Mouse (Mus musculus) heart, adult 2 months (tissue): ENCODE measurements around the gene Izumo1r. TPM values are rescaled to one million over a fixed set of nuclear protein-coding genes. Genes with fewer than 3 reads are reported as not detected.

ENCODE experiments used
- DNase-seq, 2 experiments: peaks; one replicate each; pipeline ENCODE4 v3.0.0; 2021
- H3K27ac ChIP-seq: fragments of 200-600 bp; 2 replicates; pipeline ENCODE4 v1.8.1; 2022
- H3K27me3 ChIP-seq: fragments of 200-500 bp; 2 replicates; pipeline ENCODE4 v1.6.1; 2012; ENCODE audit warnings: mild to moderate bottlenecking, low read length, inconsistent platforms, mixed read lengths; ENCODE audit not compliant: control insufficient read depth, insufficient read depth
- H3K36me3 ChIP-seq: fragments of 200-500 bp; 2 replicates; pipeline ENCODE4 v1.6.1; 2012; ENCODE audit warnings: low read length, inconsistent platforms; ENCODE audit not compliant: control insufficient read depth, insufficient read depth
- H3K4me1 ChIP-seq: fragments of 200-500 bp; 2 replicates; pipeline ENCODE4 v1.6.1; 2011; ENCODE audit warnings: low read length; ENCODE audit not compliant: control insufficient read depth, insufficient read depth
- H3K4me3 ChIP-seq: fragments of 200-600 bp; 2 replicates; pipeline ENCODE4 v1.8.1; 2022
- H3K79me2 ChIP-seq: fragments of 200-500 bp; replicated peaks from 2 replicates; pipeline ENCODE4 v1.6.1; 2012; ENCODE audit warnings: mild to moderate bottlenecking, inconsistent platforms, low read length, moderate library complexity, mixed read lengths; ENCODE audit not compliant: control insufficient read depth, insufficient read depth
- H3K9ac ChIP-seq: fragments of 200-500 bp; 2 replicates; pipeline ENCODE4 v1.6.1; 2012; ENCODE audit warnings: low read depth, mild to moderate bottlenecking, control low read depth, inconsistent platforms, low read length, mixed read lengths
- CTCF ChIP-seq: fragments of 200-600 bp; IDR thresholded peaks from 2 replicates; pipeline ENCODE4 v1.8.1; 2022; ENCODE audit warnings: antibody characterized with exemption, mild to moderate bottlenecking, moderate library complexity
- EP300 ChIP-seq: fragments of 200-500 bp; IDR thresholded peaks from 2 replicates; pipeline ENCODE4 v1.6.1; 2011; ENCODE audit warnings: low read depth, low read length, control low read depth; ENCODE audit not compliant: insufficient read depth
- POLR2A ChIP-seq: fragments of 200-500 bp; IDR thresholded peaks from 2 replicates; pipeline ENCODE4 v1.6.1; 2011; ENCODE audit warnings: mild to moderate bottlenecking, low read depth, low read length, control low read depth; ENCODE audit not compliant: insufficient read depth
- WGBS: fragments of 180-500 bp; shearing (Covaris S2); methylation state at CpG from one replicate; pipeline ENCODE4 v1.1.7; 2018; 5-methylcytosine and 5-hydroxymethylcytosine counted together
- intact Hi-C: fragments of 180-260 bp; cut with DNase I; formaldehyde crosslinking; loops from one replicate; pipeline ENCODE4 v1.15.1; 2025
- long read RNA-seq: library from polyadenylated mRNA; stranded (forward); transcript quantifications from one replicate; pipeline ENCODE4 v2.0.0, GENCODE M21; 2021
- polyA plus RNA-seq: library from polyadenylated mRNA; depleted of rRNA; stranded (reverse); fragments of >200 nt; gene quantifications from 2 replicates; pipeline ENCODE4 v1.2.3, GENCODE M21; 2012; rRNA removed
- total RNA-seq, 2 experiments: library from RNA; stranded (reverse); gene quantifications; 2 replicates each; pipeline ENCODE4 v1.2.3; 2021

The Izumo1r gene
- total RNA-seq: not detected
- 0.18 and 0.29 TPM in 2 replicates for polyA plus RNA-seq
- long read RNA-seq: 0 reads

DNA sequence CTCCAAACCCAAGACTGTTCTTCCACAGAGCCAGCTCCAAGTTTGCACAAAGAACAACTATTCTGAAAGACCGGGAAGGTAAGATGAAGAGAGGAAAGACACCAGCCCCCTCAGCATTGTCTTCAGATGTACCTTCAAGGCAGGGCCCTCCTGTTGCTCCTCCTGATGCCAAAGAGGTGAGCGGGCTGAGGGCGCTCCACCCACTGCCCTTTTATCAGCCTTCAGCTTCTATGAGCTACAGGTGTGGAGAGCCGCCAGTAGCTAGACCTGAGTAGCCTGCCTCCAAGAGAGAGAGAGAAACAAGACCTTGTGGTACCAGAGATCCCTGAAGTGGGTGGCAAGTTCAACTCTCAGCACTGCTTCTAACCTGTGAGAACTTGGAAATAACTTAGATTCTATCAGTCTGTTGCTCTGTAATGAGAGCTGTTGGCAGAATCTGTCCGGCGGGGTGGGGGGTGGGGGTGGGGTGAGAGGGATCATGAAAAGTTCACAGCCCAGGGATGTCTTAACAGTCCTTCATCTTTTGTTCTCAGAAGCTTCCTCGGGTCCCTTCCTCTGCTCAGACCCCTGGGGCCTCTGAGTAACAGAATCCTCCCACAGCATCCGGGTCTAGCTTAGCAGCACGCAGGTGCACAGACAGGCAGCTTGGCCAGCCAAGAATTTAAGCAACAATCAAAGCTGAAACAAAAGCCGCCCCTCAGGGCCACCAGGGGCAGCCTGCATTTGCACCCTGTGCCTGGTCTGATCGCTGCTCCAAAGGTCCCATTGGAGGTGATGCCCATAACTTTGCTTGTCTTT lies at the start of gene Izumo1r:
Gene Izumo1r, minus strand, starts transcription at position 369 of the 798 bp plus-strand sequence.
- H3K27ac ChIP-seq: no peak within 1 kb of the TSS
- H3K79me2 ChIP-seq: no peaks in the 10 kb centered on the region
- TF ChIP-seq EP300 (no peak), CTCF (no peak), POLR2A (no peak)
- no peak within 1 kb of the TSS for H3K9ac ChIP-seq
- no peaks in the 10 kb centered on the region for H3K27me3 ChIP-seq
- H3K4me3 ChIP-seq: no peak within 1 kb of the TSS
- DNase-seq: no peak
- intact Hi-C loops: no loop called here
- no peaks in the 10 kb centered on the region for H3K36me3 ChIP-seq
- no peaks in the 10 kb centered on the region for H3K4me1 ChIP-seq
- WGBS: 44% methylated on average over 11 of the region's 11 CpGs

- Histone ChIP-seq H3K27ac (no peak overlapping the region), H3K9ac (no peak overlapping the region), H3K27me3 (no peaks in the 10 kb centered on the region), H3K4me1 (no peaks in the 10 kb centered on the region), H3K4me3 (no peak overlapping the region), H3K79me2 (no peaks in the 10 kb centered on the region), H3K36me3 (no peaks in the 10 kb centered on the region)
- 78% methylated on average over 5 of the region's 5 CpGs for WGBS
- intact Hi-C loops: no loop called here
- no peak for TF ChIP-seq EP300
- TF ChIP-seq POLR2A: no peak
- no peak for TF ChIP-seq CTCF
- DNase-seq: no peak
Measured at GRCm38 (mm10) chr9:14951072-14951471, 47.3 kb upstream of the Izumo1r start.

DNA sequence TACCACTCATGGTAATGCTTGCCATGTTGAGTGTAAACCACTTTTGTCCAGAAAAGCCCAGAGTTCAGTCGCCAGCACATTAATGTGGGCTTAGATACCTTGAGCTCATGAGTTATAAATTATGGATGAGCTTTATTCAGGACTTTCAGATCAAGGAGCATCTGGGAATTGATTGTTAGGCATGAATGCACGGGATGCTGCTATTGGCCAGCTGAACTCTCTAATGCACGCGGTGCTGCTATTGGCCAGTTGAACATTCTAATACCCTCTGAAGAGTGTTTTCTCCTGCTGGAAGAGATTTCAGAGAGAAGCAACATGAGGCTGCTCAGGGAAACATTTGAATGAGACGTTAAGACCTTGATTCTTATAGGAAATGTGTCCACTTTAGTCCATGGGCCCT lies 45.1 kb upstream of the Izumo1r start:
- no peak for DNase-seq
- Histone ChIP-seq H3K36me3 (no peaks in the 10 kb centered on the region), H3K79me2 (no peaks in the 10 kb centered on the region), H3K4me3 (no peak overlapping the region), H3K27me3 (no peaks in the 10 kb centered on the region), H3K9ac (no peak overlapping the region), H3K27ac (no peak overlapping the region), H3K4me1 (no peaks in the 10 kb centered on the region)
- WGBS: 83% methylated on average over 5 of the region's 5 CpGs
- no peak for TF ChIP-seq EP300
- no peak for TF ChIP-seq CTCF
- no peak for TF ChIP-seq POLR2A
- intact Hi-C loops: no loop called here

DNA sequence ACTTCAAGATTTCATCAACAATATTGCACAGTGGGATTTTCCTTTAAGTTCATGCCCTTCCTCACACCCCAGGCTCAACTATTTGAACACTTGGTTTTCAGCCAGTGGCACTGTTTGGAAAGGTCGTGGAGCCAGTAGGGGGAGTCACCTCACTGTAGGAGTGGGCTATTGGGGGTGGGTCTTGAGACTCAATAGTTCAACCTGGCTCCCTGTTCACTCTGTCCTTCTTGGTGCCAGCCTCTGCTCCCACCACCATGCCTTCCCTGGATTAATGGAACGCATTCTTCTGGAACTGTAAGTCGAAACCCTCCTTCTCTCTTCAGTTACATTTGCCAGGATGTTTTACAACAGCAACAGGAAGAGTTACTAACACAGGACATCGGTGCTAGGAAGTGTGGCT lies 42.9 kb upstream of the Izumo1r start:
- Histone ChIP-seq H3K27ac (no peak overlapping the region), H3K27me3 (no peaks in the 10 kb centered on the region), H3K79me2 (no peaks in the 10 kb centered on the region), H3K9ac (no peak overlapping the region), H3K36me3 (no peaks in the 10 kb centered on the region), H3K4me1 (no peaks in the 10 kb centered on the region), H3K4me3 (no peak overlapping the region)
- 38% methylated on average over 4 of the region's 4 CpGs for WGBS
- TF ChIP-seq POLR2A (no peak), EP300 (no peak), CTCF (no peak)
- intact Hi-C loops: no loop called here
- no peak for DNase-seq

DNA sequence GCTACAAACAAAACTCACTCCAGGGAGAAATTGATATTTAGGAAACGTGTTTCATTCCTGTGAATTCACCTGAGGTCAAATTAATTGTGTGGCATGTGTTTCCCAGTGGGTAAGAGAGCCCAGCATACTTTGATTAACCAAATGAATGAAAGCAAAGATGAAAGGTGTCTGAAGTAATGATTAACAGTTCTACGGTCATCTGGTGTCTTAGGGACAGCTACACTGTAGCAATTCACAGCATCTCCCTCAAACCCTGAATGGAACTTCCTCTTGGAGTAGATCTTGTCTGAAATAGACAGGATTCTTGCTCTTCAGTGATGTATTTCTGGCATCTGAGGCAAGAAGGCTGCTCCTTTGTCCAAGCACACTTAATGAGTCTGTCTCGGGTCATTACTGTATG lies 42.2 kb upstream of the Izumo1r start:
- Histone ChIP-seq H3K36me3 (no peaks in the 10 kb centered on the region), H3K27ac (no peak overlapping the region), H3K4me1 (no peaks in the 10 kb centered on the region), H3K4me3 (no peak overlapping the region), H3K27me3 (no peaks in the 10 kb centered on the region), H3K79me2 (no peaks in the 10 kb centered on the region), H3K9ac (no peak overlapping the region)
- TF ChIP-seq EP300: no peak
- no peak for TF ChIP-seq CTCF
- no peak for TF ChIP-seq POLR2A
- 62% methylated on average over 3 of the region's 3 CpGs for WGBS
- no peak for DNase-seq
- intact Hi-C loops: no loop called here

GRCm38 (mm10) chr9:14942143-14942720 lies 38.5 kb upstream of the Izumo1r start:
- Histone ChIP-seq H3K27me3 (no peaks in the 10 kb centered on the region), H3K4me1 (no peaks in the 10 kb centered on the region), H3K79me2 (no peaks in the 10 kb centered on the region), H3K36me3 (no peaks in the 10 kb centered on the region), H3K4me3 (no peak overlapping the region), H3K27ac (no peak overlapping the region), H3K9ac (no peak overlapping the region)
- intact Hi-C loops: no loop called here
- WGBS: 50% methylated on average over 3 of the region's 3 CpGs
- no peak for DNase-seq
- no peak for TF ChIP-seq CTCF
- TF ChIP-seq POLR2A: no peak
- no peak for TF ChIP-seq EP300
